Mouse (Mus musculus) WW6 (cell line): ENCODE results near the gene Ptpro.

Experiments
- DNase-seq: peaks from one replicate; pipeline ENCODE4 v3.0.0-alpha.2; 2013; ENCODE audit warnings: low read depth, low spot score

The Ptpro gene

GRCm38 (mm10) chr6:137386344-137386743 lies 134.2 kb downstream of the Ptpro start:
- DNase-seq: no peak

GRCm38 (mm10) chr6:137386935-137387334 lies 134.8 kb downstream of the Ptpro start:
- DNase-seq: no peak

- DNase-seq: no peak
Observed at GRCm38 (mm10) chr6:137395075-137395474, 143.0 kb downstream of the Ptpro start.

GRCm38 (mm10) chr6:137396106-137396793 lies 144.1 kb downstream of the Ptpro start:
- no peak for DNase-seq

GRCm38 (mm10) chr6:137397358-137397757 lies 145.2 kb downstream of the Ptpro start:
- no peak for DNase-seq

- no peak for DNase-seq
Observed at GRCm38 (mm10) chr6:137404196-137404595, 152.1 kb downstream of the Ptpro start.

GRCm38 (mm10) chr6:137405690-137406089 lies 153.6 kb downstream of the Ptpro start:
- no peak for DNase-seq

- DNase-seq: no peak
Observed at GRCm38 (mm10) chr6:137410510-137410909, 158.4 kb downstream of the Ptpro start.

GRCm38 (mm10) chr6:137411901-137412378 lies 159.8 kb downstream of the Ptpro start:
- DNase-seq: no peak

GRCm38 (mm10) chr6:137413045-137413444 lies 160.9 kb downstream of the Ptpro start:
- no peak for DNase-seq

GRCm38 (mm10) chr6:137414531-137415405 lies 162.6 kb downstream of the Ptpro start:
- peak; percentile 59 for DNase-seq

GRCm38 (mm10) chr6:137422777-137423176 lies 170.7 kb downstream of the Ptpro start:
- DNase-seq: no peak

- DNase-seq: no peak
Observed at GRCm38 (mm10) chr6:137423830-137424229, 171.7 kb downstream of the Ptpro start.

GRCm38 (mm10) chr6:137425500-137426432 lies 173.6 kb downstream of the Ptpro start:
- DNase-seq: no peak

GRCm38 (mm10) chr6:137433521-137434137 lies 181.5 kb downstream of the Ptpro start:
- DNase-seq: no peak

- DNase-seq: no peak
Observed at GRCm38 (mm10) chr6:137437486-137437885, 185.4 kb downstream of the Ptpro start.

- no peak for DNase-seq
Observed at GRCm38 (mm10) chr6:137437902-137438580, 185.9 kb downstream of the Ptpro start.

GRCm38 (mm10) chr6:137440559-137441486 lies 188.7 kb downstream of the Ptpro start:
- no peak for DNase-seq

GRCm38 (mm10) chr6:137443089-137443488 lies 191.0 kb downstream of the Ptpro start:
- no peak for DNase-seq
